Mouse (Mus musculus) neural tube, embryonic 14.5 days (tissue): ENCODE results near the gene Alkbh3. TPM values are rescaled to one million over a fixed set of nuclear protein-coding genes. Genes with fewer than 3 reads are reported as not detected.
A peak's percentile ranks its signal among the peaks of the same experiment; 100 is the strongest.

Experiments used
- ATAC-seq: fragments of 200-750 bp; cut with Nextera tagmentation; 2 replicates; pipeline ENCODE4 v1.8.0; 2017; ENCODE audit warnings: low read depth, mild to moderate bottlenecking, moderate TSS enrichment, moderate library complexity
- H3K27ac ChIP-seq: fragments of 300-500 bp; sonication (generic); 2 replicates; pipeline ENCODE4 v1.5.1; 2014; ENCODE audit warnings: low read depth, mild to moderate bottlenecking, control low read depth, low read length, moderate library complexity, mixed read lengths
- H3K27me3 ChIP-seq: fragments of 300-500 bp; sonication (generic); 2 replicates; pipeline ENCODE4 v1.6.1; 2014; ENCODE audit warnings: low read length; ENCODE audit not compliant: control insufficient read depth, insufficient read depth
- H3K36me3 ChIP-seq: fragments of 300-500 bp; sonication (generic); 2 replicates; pipeline ENCODE4 v1.6.1; 2014; ENCODE audit warnings: low read length, mixed read lengths; ENCODE audit not compliant: control insufficient read depth, insufficient read depth
- H3K4me1 ChIP-seq: fragments of 300-500 bp; sonication (generic); 2 replicates; pipeline ENCODE4 v1.6.1; 2014; ENCODE audit warnings: low read length; ENCODE audit not compliant: control insufficient read depth, insufficient read depth
- H3K4me2 ChIP-seq: fragments of 300-500 bp; sonication (generic); 2 replicates; pipeline ENCODE4 v1.6.1; 2014; ENCODE audit warnings: mild to moderate bottlenecking, low read depth, low read length, control low read depth
- H3K4me3 ChIP-seq: fragments of 300-500 bp; sonication (generic); 2 replicates; pipeline ENCODE4 v1.5.1; 2014; ENCODE audit warnings: low read depth, low read length, control low read depth, mixed read lengths
- H3K9ac ChIP-seq: fragments of 300-500 bp; sonication (generic); replicated peaks from 2 replicates; pipeline ENCODE4 v1.6.1; 2014; ENCODE audit warnings: low read depth, mild to moderate bottlenecking, control low read depth, low read length, mixed read lengths
- H3K9me3 ChIP-seq: fragments of 300-500 bp; sonication (generic); 2 replicates; pipeline ENCODE4 v1.6.1; 2016; ENCODE audit warnings: low read length; ENCODE audit not compliant: control insufficient read depth
- WGBS: fragments of 180-500 bp; shearing (Covaris S2); extraction: QIAGEN DNeasy Blood & Tissue Kit; methylation state at CpG from one replicate; pipeline ENCODE4 v1.1.7; 2014; 5-methylcytosine and 5-hydroxymethylcytosine counted together
- polyA plus RNA-seq: library from polyadenylated mRNA; unstranded; fragments of >200 nt; fragmentation: Nextera tagmentation; extraction: Ambion mirVana; gene quantifications from 2 replicates; pipeline ENCODE4 v1.2.1, GENCODE M21; 2014

The Alkbh3 gene
- polyA plus RNA-seq, 1 experiment from 2014 or later = 51.4 TPM

GRCm38 (mm10) chr2:93959346-93959745 is 51.3 kb downstream of the Alkbh3 start:
- 77% methylated on average over 8 of the region's 8 CpGs for WGBS
- Histone ChIP-seq H3K36me3 (no peaks in the 10 kb centered on the region), H3K4me1 (peaks cover 5% of the 10 kb centered on the region; the same call in 1 of the 2 replicates), H3K9ac (no peak overlapping the region), H3K9me3 (no peaks in the 10 kb centered on the region), H3K27me3 (peaks cover 3% of the 10 kb centered on the region; the same call in 1 of the 2 replicates), H3K27ac (no peak overlapping the region), H3K4me2 (no peak overlapping the region), H3K4me3 (no peak overlapping the region)
- no peak for ATAC-seq

- H3K4me2 ChIP-seq = no peak overlapping the region
- ATAC-seq = no peak
These were observed 52.4 kb downstream of the Alkbh3 start for GRCm38 (mm10) chr2:93958216-93958615.

GRCm38 (mm10) chr2:93957785-93958175 is 52.8 kb downstream of the Alkbh3 start:
- peak overlapping the region; percentile 66; the same call in 1 of the 2 replicates for H3K4me3 ChIP-seq
- peaks cover 8% of the 10 kb centered on the region; the same call in 1 of the 2 replicates for H3K27me3 ChIP-seq
- 32% methylated on average over 8 of the region's 8 CpGs for WGBS
- no peaks in the 10 kb centered on the region for H3K36me3 ChIP-seq
- peak overlapping the region; percentile 96 for H3K4me2 ChIP-seq
- H3K9ac ChIP-seq = no peak overlapping the region
- no peak overlapping the region; the same call in 1 of the 2 replicates for H3K27ac ChIP-seq
- H3K9me3 ChIP-seq = no peaks in the 10 kb centered on the region
- peak; percentile 2; the same call in 1 of the 2 replicates for ATAC-seq
- peaks cover 5% of the 10 kb centered on the region; the same call in 1 of the 2 replicates for H3K4me1 ChIP-seq

More at GRCm38 (mm10) chr2:93958216-93958615, 52.4 kb downstream of the Alkbh3 start:
- Histone ChIP-seq H3K4me1 (peaks cover 5% of the 10 kb centered on the region; the same call in 1 of the 2 replicates), H3K9ac (no peak overlapping the region), H3K27ac (no peak overlapping the region; the same call in 1 of the 2 replicates), H3K4me3 (no peak overlapping the region), H3K27me3 (peaks cover 8% of the 10 kb centered on the region; the same call in 1 of the 2 replicates), H3K36me3 (no peaks in the 10 kb centered on the region), H3K9me3 (no peaks in the 10 kb centered on the region)
- WGBS = 70% methylated on average over 3 of the region's 3 CpGs

GRCm38 (mm10) chr2:93956908-93957784 is 53.5 kb downstream of the Alkbh3 start, which contains the start of gene Gm13889:
Gene Gm13889 (minus strand): TSS chr2:93957201.
- Histone ChIP-seq H3K36me3 (no peaks in the 10 kb centered on the region), H3K4me2 (peak within 1 kb of the TSS; percentile 96), H3K4me1 (peaks cover 5% of the 10 kb centered on the region; the same call in 1 of the 2 replicates), H3K9me3 (no peaks in the 10 kb centered on the region), H3K27me3 (peaks cover 8% of the 10 kb centered on the region; the same call in 1 of the 2 replicates), H3K4me3 (peak within 1 kb of the TSS; percentile 66), H3K9ac (peak within 1 kb of the TSS; percentile 77), H3K27ac (peak within 1 kb of the TSS; percentile 84)
- ATAC-seq = peak; percentile 69
- 4% methylated on average over 30 of the region's 62 CpGs for WGBS

GRCm38 (mm10) chr2:93956331-93956801 is 54.2 kb downstream of the Alkbh3 start:
- Histone ChIP-seq H3K9me3 (no peaks in the 10 kb centered on the region), H3K27me3 (peaks cover 8% of the 10 kb centered on the region; the same call in 1 of the 2 replicates), H3K27ac (peak overlapping the region; percentile 84), H3K4me2 (peak overlapping the region; percentile 96), H3K9ac (peak overlapping the region; percentile 77), H3K4me1 (peaks cover 5% of the 10 kb centered on the region; the same call in 1 of the 2 replicates), H3K4me3 (peak overlapping the region; percentile 66), H3K36me3 (no peaks in the 10 kb centered on the region)
- under 1% methylated on average over 44 of the region's 44 CpGs for WGBS
- ATAC-seq = peak; percentile 42

GRCm38 (mm10) chr2:93955886-93956285 is 54.7 kb downstream of the Alkbh3 start:
- ATAC-seq = 0 out of 2 replicates have a peak, but pooled peaks have one; percentile 2
- Histone ChIP-seq H3K27ac (peak overlapping the region; percentile 84), H3K4me3 (peak overlapping the region; percentile 66), H3K4me2 (peak overlapping the region; percentile 96), H3K27me3 (peaks cover 8% of the 10 kb centered on the region; the same call in 1 of the 2 replicates), H3K4me1 (peaks cover 5% of the 10 kb centered on the region; the same call in 1 of the 2 replicates), H3K36me3 (no peaks in the 10 kb centered on the region), H3K9ac (peak overlapping the region; percentile 77), H3K9me3 (no peaks in the 10 kb centered on the region)
- under 1% methylated on average over 31 of the region's 31 CpGs for WGBS

- H3K4me2 ChIP-seq = peak overlapping the region; percentile 96
- peaks cover 5% of the 10 kb centered on the region; the same call in 1 of the 2 replicates for H3K4me1 ChIP-seq
- peak overlapping the region; percentile 66 for H3K4me3 ChIP-seq
- H3K27me3 ChIP-seq = peaks cover 8% of the 10 kb centered on the region; the same call in 1 of the 2 replicates
- H3K27ac ChIP-seq = no peak overlapping the region
- H3K36me3 ChIP-seq = no peaks in the 10 kb centered on the region
- no peaks in the 10 kb centered on the region for H3K9me3 ChIP-seq
- peak overlapping the region; percentile 77 for H3K9ac ChIP-seq
- no peak for ATAC-seq
- WGBS = 1% methylated on average over 32 of the region's 32 CpGs
These were observed 55.6 kb downstream of the Alkbh3 start for GRCm38 (mm10) chr2:93954781-93955578.

- H3K36me3 ChIP-seq = no peaks in the 10 kb centered on the region
- peaks cover 8% of the 10 kb centered on the region; the same call in 1 of the 2 replicates for H3K27me3 ChIP-seq
- peaks cover 5% of the 10 kb centered on the region; the same call in 1 of the 2 replicates for H3K4me1 ChIP-seq
- no peak overlapping the region for H3K4me3 ChIP-seq
- WGBS = 79% methylated on average over 9 of the region's 9 CpGs
- no peak overlapping the region for H3K27ac ChIP-seq
- no peak overlapping the region for H3K9ac ChIP-seq
- no peaks in the 10 kb centered on the region for H3K9me3 ChIP-seq
- ATAC-seq = no peak
- no peak overlapping the region for H3K4me2 ChIP-seq
These were observed 56.9 kb downstream of the Alkbh3 start for GRCm38 (mm10) chr2:93953726-93954125.
